Mouse (Mus musculus) small intestine, adult 2 months (tissue): ENCODE measurements around the gene Smg1.

Experiments used
- CTCF ChIP-seq: fragments of 200-500 bp; IDR thresholded peaks from 2 replicates; pipeline ENCODE4 v1.5.1; 2012; ENCODE audit warnings: low read depth, mild to moderate bottlenecking, control low read depth, inconsistent platforms, low read length, moderate library complexity, mixed read lengths; ENCODE audit not compliant: insufficient replicate concordance, insufficient read length; ENCODE audit errors: extremely low read depth
- POLR2A ChIP-seq: fragments of 200-500 bp; IDR thresholded peaks from 2 replicates; pipeline ENCODE4 v1.6.1; 2012; ENCODE audit warnings: low read depth, mild to moderate bottlenecking, control low read depth, inconsistent platforms, low read length, moderate library complexity

DNA sequence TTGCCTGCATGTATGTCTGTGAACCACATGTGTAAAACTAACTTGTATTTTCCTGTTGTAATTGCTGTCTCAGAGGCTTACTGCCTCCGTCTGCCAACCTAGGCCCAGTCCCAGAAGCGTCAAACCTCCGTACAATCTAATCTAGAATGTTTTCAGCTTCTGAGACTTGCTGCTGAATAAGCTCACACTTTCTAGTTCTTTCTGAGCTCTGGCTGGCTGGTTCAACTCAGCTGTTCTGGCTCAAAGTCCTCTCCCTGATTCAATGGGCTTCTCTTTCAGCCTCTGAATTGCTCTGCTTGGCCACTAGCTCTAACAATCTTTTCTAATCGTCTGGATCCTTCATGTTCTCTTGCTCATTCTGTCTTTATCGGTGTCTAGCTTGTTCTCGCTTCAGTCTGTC is 13.3 kb upstream of the Smg1 start:
- TF ChIP-seq CTCF (no peak), POLR2A (no peak)
